Mouse (Mus musculus): Measurements from ENCODE around the gene Clta. TPM values are rescaled to one million over a fixed set of nuclear protein-coding genes. Genes with fewer than 3 reads are reported as not detected.

The Clta gene
- polyA plus RNA-seq, 1 experiment from 2014 or later, result 199 TPM

DNA sequence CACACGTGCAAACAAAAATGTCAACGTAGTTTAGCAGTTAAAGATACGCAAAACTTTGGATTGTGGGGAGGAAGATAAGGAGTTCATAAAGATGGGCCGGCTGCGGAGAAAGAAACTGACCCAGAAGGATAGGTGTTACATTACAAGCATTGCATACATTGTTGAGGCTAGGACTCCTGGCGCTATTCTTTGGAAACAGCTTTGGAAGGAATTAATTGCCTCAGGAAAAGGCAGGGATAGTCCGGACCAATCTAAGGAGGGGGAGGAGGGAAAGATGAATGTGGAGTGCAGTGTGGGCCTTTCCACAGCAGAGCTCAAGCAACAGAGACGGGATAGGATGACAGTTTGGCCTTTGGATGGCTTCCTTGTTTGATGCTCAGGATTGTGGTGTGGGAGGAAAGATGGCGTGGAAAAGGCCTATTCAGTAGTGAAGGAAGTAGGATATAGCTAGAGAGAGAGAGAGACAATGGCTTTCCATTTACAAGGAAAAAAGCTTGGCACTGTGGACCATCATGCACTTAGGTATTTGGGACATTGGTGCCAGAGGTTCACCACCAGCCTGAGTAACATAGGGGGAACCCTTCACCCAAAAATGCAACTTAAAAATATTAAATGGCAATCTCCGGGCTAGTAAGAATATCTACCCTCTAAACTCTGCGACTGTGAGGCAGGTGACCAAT is 9.3 kb downstream of the Clta start:
- Histone ChIP-seq H3K27me3 (ENCODE audit: control insufficient read depth, insufficient read depth, low read depth, low read length) (no peaks in the 10 kb centered on the region), H3K4me1 (replicated peaks; ENCODE audit: control insufficient read depth, insufficient read depth, low read length) (peaks cover 19% of the 10 kb centered on the region), H3K9me3 (ENCODE audit: control insufficient read depth, low read length) (no peaks in the 10 kb centered on the region), H3K27ac (ENCODE audit: low read length) (no peak overlapping the region), H3K9ac (ENCODE audit: low read length) (peak overlapping the region; percentile 98), H3K36me3 (ENCODE audit: control insufficient read depth, insufficient read depth, low read length) (no peaks in the 10 kb centered on the region), H3K4me2 (ENCODE audit: low read depth, low read length) (peak overlapping the region; percentile 96), H3K4me3 (ENCODE audit: low read length) (peak overlapping the region; percentile 99)
- 19% methylated on average over 11 of the region's 11 CpGs for WGBS
- no peak for ATAC-seq (ENCODE audit: low read depth)

DNA sequence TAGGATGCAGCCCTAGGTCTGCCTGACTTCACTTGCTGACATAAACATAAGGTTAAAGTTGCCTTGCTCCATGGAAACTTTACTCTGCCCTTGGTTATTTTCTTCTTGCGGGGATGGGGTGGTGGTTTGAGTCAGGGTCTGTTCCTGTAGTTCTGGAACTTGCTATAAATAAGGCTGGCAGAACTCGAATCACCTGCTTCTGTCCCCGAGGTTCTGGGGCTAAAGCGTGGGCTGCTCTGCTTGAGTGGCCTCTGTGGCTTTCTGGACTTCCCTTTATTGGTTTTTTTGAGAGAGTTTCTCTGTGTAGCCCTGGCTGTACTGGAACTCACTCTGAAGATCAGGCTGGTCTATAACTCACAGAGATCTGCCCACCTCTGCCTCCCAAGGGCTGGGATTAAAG is 11.8 kb downstream of the Clta start:
- H3K4me1 ChIP-seq (replicated peaks; ENCODE audit: control insufficient read depth, insufficient read depth, low read length), result peaks cover 19% of the 10 kb centered on the region
- no peaks in the 10 kb centered on the region for H3K9me3 ChIP-seq (ENCODE audit: control insufficient read depth, low read length)
- no peak overlapping the region for H3K4me2 ChIP-seq (ENCODE audit: low read depth, low read length)

DNA sequence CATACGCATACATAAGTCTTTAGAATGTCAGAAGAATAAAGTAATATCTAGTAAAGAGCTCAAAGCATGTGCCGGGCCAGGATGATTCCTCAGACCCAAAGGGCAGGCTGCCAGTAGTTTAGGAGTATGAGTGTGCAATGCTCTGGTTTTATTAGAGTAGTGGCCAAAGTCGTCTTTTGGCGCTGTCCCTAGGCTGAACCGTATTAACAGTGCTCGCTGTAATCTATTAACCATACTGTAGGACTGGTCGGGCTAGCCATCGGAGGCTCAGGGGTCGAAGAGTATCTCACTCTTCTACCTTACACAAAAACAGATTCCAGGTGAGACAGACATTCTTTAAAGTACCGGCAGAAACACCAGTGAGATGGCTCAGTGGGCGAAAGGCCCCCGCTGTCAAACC is 12.5 kb downstream of the Clta start:
- WGBS, result 88% methylated on average over 12 of the region's 12 CpGs
- ATAC-seq (ENCODE audit: low read depth), result no peak

More for the DNA sequence above, 11.8 kb downstream of the Clta start:
- no peak overlapping the region for H3K27ac ChIP-seq (ENCODE audit: low read length)
- peaks cover 14% of the 10 kb centered on the region for H3K36me3 ChIP-seq (ENCODE audit: control insufficient read depth, insufficient read depth, low read length)
- no peaks in the 10 kb centered on the region for H3K27me3 ChIP-seq (ENCODE audit: control insufficient read depth, insufficient read depth, low read depth, low read length)
- H3K4me3 ChIP-seq (ENCODE audit: low read length), result no peak overlapping the region
- peak overlapping the region; percentile 8; the same call in 1 of the 2 replicates for H3K9ac ChIP-seq (ENCODE audit: low read length)
- WGBS, result 87% methylated on average over 4 of the region's 4 CpGs
- ATAC-seq (ENCODE audit: low read depth), result no peak

DNA sequence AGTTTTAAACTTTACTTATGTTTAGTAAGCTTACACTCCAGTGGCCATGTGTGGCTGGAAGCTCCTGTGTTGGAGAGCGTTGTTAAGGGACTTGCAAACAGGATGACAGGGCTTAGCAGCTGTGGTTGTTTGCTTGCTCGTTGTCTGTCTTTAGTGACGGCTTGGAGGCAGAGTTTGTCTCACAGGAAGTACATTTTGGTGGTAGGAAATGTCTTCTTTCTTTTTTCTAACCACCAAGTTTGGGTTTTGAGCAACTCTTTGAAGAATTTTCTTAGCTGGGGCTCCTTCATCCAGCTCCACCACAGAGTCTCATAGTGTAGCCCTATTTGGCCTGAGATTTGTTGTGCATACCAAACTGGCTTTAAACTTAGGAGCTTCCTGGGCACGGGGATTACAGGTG is 18.1 kb downstream of the Clta start:
- H3K9me3 ChIP-seq (ENCODE audit: control insufficient read depth, low read length), result no peaks in the 10 kb centered on the region
- H3K4me2 ChIP-seq (ENCODE audit: low read depth, low read length), result no peak overlapping the region
- 74% methylated on average over 4 of the region's 4 CpGs for WGBS
- peaks cover 40% of the 10 kb centered on the region for H3K36me3 ChIP-seq (ENCODE audit: control insufficient read depth, insufficient read depth, low read length)
- no peak for ATAC-seq (ENCODE audit: low read depth)
- H3K27ac ChIP-seq (ENCODE audit: low read length), result no peak overlapping the region
- H3K27me3 ChIP-seq (ENCODE audit: control insufficient read depth, insufficient read depth, low read depth, low read length), result no peaks in the 10 kb centered on the region
- no peak overlapping the region for H3K9ac ChIP-seq (ENCODE audit: low read length)
- H3K4me3 ChIP-seq (ENCODE audit: low read length), result no peak overlapping the region
- H3K4me1 ChIP-seq (replicated peaks; ENCODE audit: control insufficient read depth, insufficient read depth, low read length), result no peaks in the 10 kb centered on the region

More for the DNA sequence above, 12.5 kb downstream of the Clta start:
- Histone ChIP-seq H3K4me2 (ENCODE audit: low read depth, low read length) (no peak overlapping the region), H3K4me1 (replicated peaks; ENCODE audit: control insufficient read depth, insufficient read depth, low read length) (peaks cover 19% of the 10 kb centered on the region), H3K27ac (ENCODE audit: low read length) (no peak overlapping the region), H3K27me3 (ENCODE audit: control insufficient read depth, insufficient read depth, low read depth, low read length) (no peaks in the 10 kb centered on the region), H3K9ac (ENCODE audit: low read length) (no peak overlapping the region), H3K4me3 (ENCODE audit: low read length) (no peak overlapping the region), H3K9me3 (ENCODE audit: control insufficient read depth, low read length) (no peaks in the 10 kb centered on the region), H3K36me3 (ENCODE audit: control insufficient read depth, insufficient read depth, low read length) (peaks cover 17% of the 10 kb centered on the region)

DNA sequence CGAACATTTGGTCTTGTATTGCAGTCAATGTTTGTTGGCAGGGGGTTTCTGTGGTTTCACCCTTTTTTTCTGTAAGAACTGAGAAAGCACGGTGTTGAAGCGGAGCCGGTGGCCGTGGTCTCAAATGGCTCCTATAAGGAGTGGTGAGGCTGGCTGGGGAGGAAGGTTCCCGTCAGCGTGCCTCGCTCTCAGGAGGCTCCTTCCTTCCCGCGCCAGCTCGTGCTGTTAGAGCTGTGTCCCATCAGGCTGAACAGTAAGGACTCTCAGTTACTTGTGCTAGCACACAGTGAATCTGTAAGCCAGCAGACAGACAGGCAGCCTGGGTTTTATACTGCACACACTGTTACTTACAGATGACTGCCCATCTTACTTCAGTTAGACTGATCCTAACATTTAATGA is 18.5 kb downstream of the Clta start:
- no peak overlapping the region for H3K27ac ChIP-seq (ENCODE audit: low read length)
- no peaks in the 10 kb centered on the region for H3K9me3 ChIP-seq (ENCODE audit: control insufficient read depth, low read length)
- no peak overlapping the region for H3K4me3 ChIP-seq (ENCODE audit: low read length)
- H3K27me3 ChIP-seq (ENCODE audit: control insufficient read depth, insufficient read depth, low read depth, low read length), result no peaks in the 10 kb centered on the region
- H3K4me2 ChIP-seq (ENCODE audit: low read depth, low read length), result no peak overlapping the region
- WGBS, result 94% methylated on average over 11 of the region's 11 CpGs
- no peaks in the 10 kb centered on the region for H3K4me1 ChIP-seq (replicated peaks; ENCODE audit: control insufficient read depth, insufficient read depth, low read length)
- no peak for ATAC-seq (ENCODE audit: low read depth)
- no peak overlapping the region for H3K9ac ChIP-seq (ENCODE audit: low read length)
- peaks cover 45% of the 10 kb centered on the region for H3K36me3 ChIP-seq (ENCODE audit: control insufficient read depth, insufficient read depth, low read length)

DNA sequence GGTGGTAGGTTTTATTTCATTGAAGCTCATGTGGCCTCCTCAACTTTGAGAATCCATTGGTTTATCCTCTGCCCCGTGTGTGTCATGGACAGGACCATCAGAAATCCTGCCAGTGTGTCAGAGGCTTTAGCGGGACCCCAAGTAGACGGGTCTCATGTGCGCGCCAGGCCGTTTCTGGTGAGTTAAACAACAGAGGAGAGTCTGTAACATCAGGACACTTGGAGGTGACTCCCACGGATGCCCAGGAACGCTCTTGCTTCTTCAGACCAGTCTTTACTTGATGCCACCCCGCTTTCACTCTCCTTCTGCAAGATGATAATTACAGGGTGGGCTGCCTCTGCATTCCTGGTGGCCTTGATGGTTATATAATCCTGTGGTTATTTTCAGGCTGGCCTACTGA is 19.4 kb downstream of the Clta start:
- H3K9me3 ChIP-seq (ENCODE audit: control insufficient read depth, low read length), result no peaks in the 10 kb centered on the region
- H3K4me3 ChIP-seq (ENCODE audit: low read length), result no peak overlapping the region
- H3K4me2 ChIP-seq (ENCODE audit: low read depth, low read length), result no peak overlapping the region
- H3K4me1 ChIP-seq (replicated peaks; ENCODE audit: control insufficient read depth, insufficient read depth, low read length), result no peaks in the 10 kb centered on the region
- H3K36me3 ChIP-seq (ENCODE audit: control insufficient read depth, insufficient read depth, low read length), result peaks cover 47% of the 10 kb centered on the region
- no peaks in the 10 kb centered on the region for H3K27me3 ChIP-seq (ENCODE audit: control insufficient read depth, insufficient read depth, low read depth, low read length)
- 96% methylated on average over 9 of the region's 9 CpGs for WGBS
- no peak overlapping the region for H3K27ac ChIP-seq (ENCODE audit: low read length)
- H3K9ac ChIP-seq (ENCODE audit: low read length), result no peak overlapping the region
- ATAC-seq (ENCODE audit: low read depth), result no peak

DNA sequence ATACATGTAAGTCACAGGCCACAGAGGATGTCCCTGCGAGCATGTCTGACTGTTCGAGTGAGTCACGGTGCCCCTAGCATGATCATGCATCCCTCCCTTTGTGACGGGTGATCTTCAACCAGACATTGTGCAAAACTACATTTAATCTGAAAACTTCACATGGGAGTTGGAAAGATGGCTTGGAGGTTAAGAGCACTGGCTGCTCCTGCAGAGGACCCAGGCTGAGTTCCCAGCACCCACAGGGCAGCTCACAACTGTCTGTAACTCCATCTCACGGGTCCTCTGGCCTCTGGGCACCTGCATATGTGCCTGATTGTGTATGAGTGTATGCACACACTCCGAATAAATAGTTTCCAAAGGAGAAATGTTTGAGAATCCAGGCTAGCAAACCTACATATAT is 20.0 kb downstream of the Clta start:
- ATAC-seq (ENCODE audit: low read depth), result no peak
- peaks cover 44% of the 10 kb centered on the region for H3K36me3 ChIP-seq (ENCODE audit: control insufficient read depth, insufficient read depth, low read length)
- no peak overlapping the region for H3K9ac ChIP-seq (ENCODE audit: low read length)
- no peak overlapping the region for H3K4me3 ChIP-seq (ENCODE audit: low read length)
- H3K27me3 ChIP-seq (ENCODE audit: control insufficient read depth, insufficient read depth, low read depth, low read length), result no peaks in the 10 kb centered on the region
- WGBS, result 97% methylated on average over 6 of the region's 6 CpGs
- no peak overlapping the region for H3K4me2 ChIP-seq (ENCODE audit: low read depth, low read length)
- H3K9me3 ChIP-seq (ENCODE audit: control insufficient read depth, low read length), result no peaks in the 10 kb centered on the region
- H3K27ac ChIP-seq (ENCODE audit: low read length), result no peak overlapping the region
- no peaks in the 10 kb centered on the region for H3K4me1 ChIP-seq (replicated peaks; ENCODE audit: control insufficient read depth, insufficient read depth, low read length)

DNA sequence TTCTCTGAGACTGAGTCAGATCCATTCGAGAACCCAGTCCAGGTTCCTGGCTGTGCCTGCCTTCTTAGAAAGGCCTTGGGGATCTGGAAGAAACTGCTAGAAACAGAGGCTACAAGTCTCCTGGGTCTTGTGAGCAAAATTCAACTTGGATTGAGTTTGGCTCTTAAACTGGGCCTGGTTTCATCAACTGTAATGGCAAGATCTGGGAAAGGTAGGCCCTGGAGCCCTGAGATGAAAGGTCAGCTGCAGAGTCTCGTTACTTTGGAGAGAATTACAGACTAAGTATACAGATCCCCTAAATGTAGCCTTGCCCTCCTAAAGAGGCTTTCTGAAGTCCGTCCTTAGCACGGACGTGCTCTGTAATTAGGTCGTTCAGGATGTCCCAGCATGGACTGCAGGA is 21.3 kb downstream of the Clta start:
- H3K4me1 ChIP-seq (replicated peaks; ENCODE audit: control insufficient read depth, insufficient read depth, low read length), result no peaks in the 10 kb centered on the region
- no peaks in the 10 kb centered on the region for H3K27me3 ChIP-seq (ENCODE audit: control insufficient read depth, insufficient read depth, low read depth, low read length)
- no peak for ATAC-seq (ENCODE audit: low read depth)
- H3K4me2 ChIP-seq (ENCODE audit: low read depth, low read length), result no peak overlapping the region
- H3K4me3 ChIP-seq (ENCODE audit: low read length), result no peak overlapping the region
- WGBS, result 85% methylated on average over 6 of the region's 6 CpGs
- H3K36me3 ChIP-seq (ENCODE audit: control insufficient read depth, insufficient read depth, low read length), result peaks cover 44% of the 10 kb centered on the region
- H3K27ac ChIP-seq (ENCODE audit: low read length), result no peak overlapping the region
- H3K9me3 ChIP-seq (ENCODE audit: control insufficient read depth, low read length), result no peaks in the 10 kb centered on the region
- H3K9ac ChIP-seq (ENCODE audit: low read length), result no peak overlapping the region

DNA sequence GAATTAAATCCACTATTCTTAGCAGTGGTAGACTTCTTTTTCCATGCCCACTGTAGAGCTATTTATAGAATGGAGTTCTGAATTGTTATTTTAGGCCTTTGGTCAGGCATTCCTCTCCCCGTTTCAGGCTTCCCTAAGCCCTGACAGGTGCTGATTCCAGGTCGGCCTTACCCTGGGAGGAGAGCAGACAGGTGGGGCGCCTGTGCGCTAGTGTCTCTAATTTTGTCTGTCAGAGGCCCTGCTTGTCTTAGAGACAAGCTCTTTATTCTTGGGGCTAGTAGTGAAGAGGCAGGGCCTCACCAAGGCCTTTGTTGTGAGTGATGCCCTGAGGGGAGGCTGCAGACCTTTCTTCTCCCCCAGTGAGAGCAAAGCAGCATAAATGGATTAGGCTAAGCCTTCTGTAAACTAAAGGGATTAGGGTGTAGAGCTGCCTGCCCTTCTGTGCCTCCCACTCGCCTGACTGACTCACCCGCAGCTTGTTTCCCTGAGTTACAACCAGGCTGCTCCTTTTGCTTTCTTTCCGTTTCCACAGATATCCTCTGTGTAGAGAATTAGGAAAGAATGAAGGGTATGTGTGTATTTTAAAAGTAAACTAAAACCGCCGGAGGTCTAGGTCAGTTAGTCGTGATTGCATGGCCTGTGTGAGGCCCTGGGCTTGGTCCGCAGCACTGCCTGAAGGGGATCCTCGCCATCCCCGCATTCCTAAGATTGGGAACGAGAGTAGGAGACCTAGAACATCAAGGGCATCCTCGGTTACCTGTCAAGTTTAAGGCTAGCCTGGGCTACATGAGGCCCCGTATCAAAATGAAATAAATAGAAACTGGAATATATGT is 24.3 kb downstream of the Clta start:
- Histone ChIP-seq H3K36me3 (ENCODE audit: control insufficient read depth, insufficient read depth, low read length) (peaks cover 52% of the 10 kb centered on the region), H3K27ac (ENCODE audit: low read length) (no peak overlapping the region), H3K9me3 (ENCODE audit: control insufficient read depth, low read length) (no peaks in the 10 kb centered on the region), H3K9ac (ENCODE audit: low read length) (no peak overlapping the region), H3K4me2 (ENCODE audit: low read depth, low read length) (no peak overlapping the region), H3K4me1 (replicated peaks; ENCODE audit: control insufficient read depth, insufficient read depth, low read length) (no peaks in the 10 kb centered on the region), H3K27me3 (ENCODE audit: control insufficient read depth, insufficient read depth, low read depth, low read length) (no peaks in the 10 kb centered on the region), H3K4me3 (ENCODE audit: low read length) (no peak overlapping the region)
- no peak for ATAC-seq (ENCODE audit: low read depth)
- 48% methylated on average over 16 of the region's 16 CpGs for WGBS

Measured in lung, embryonic 16.5 days (tissue).